Mouse (Mus musculus): ENCODE measurements around the gene Dscam. TPM values are rescaled to one million over a fixed set of nuclear protein-coding genes. Genes with fewer than 3 reads are reported as not detected.

The Dscam gene
- polyA plus RNA-seq, 1 experiment, result not detected

GRCm38 (mm10) chr16:96907818-96908217, 262.7 kb downstream of the Dscam start:
- H3K4me3 ChIP-seq (ENCODE audit: insufficient read depth, low read length), result no peak overlapping the region
- no peak overlapping the region for H3K27ac ChIP-seq (ENCODE audit: insufficient read depth, low read depth, low read length)
- peaks cover 17% of the 10 kb centered on the region for H3K4me1 ChIP-seq (ENCODE audit: control insufficient read depth, insufficient read depth, low read length)
- TF ChIP-seq POLR2A (IDR thresholded peaks at IDR 0.05; ENCODE audit: borderline replicate concordance, low read depth, low read length), result no peak
- no peak for TF ChIP-seq CTCF (IDR thresholded peaks at IDR 0.05; ENCODE audit: low read depth, low read length)

DNA sequence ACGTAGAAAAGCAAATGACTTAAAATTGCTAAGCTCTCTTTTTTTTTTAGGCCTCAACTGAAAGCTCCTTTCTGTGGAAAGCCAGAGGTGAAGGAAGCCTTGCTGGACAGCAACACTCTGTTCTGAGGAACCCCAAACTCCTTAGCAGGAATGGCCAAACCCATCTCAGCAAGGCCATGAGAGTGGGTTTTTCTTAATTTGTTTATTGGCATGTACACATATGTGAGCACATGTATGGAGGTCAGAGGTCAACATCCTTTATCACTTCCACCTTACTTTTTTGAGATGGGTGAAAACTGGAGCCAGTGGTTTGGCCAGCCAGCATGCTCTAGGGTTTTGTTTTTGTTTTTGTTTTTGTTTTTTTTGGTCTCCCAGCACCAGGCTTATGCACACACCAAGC, 263.5 kb downstream of the Dscam start:
- H3K27ac ChIP-seq (ENCODE audit: insufficient read depth, low read depth, low read length), result no peak overlapping the region
- no peak overlapping the region for H3K4me3 ChIP-seq (ENCODE audit: insufficient read depth, low read length)
- peaks cover 14% of the 10 kb centered on the region for H3K4me1 ChIP-seq (ENCODE audit: control insufficient read depth, insufficient read depth, low read length)
- no peak for TF ChIP-seq POLR2A (IDR thresholded peaks at IDR 0.05; ENCODE audit: borderline replicate concordance, low read depth, low read length)
- TF ChIP-seq CTCF (IDR thresholded peaks at IDR 0.05; ENCODE audit: low read depth, low read length), result no peak

DNA sequence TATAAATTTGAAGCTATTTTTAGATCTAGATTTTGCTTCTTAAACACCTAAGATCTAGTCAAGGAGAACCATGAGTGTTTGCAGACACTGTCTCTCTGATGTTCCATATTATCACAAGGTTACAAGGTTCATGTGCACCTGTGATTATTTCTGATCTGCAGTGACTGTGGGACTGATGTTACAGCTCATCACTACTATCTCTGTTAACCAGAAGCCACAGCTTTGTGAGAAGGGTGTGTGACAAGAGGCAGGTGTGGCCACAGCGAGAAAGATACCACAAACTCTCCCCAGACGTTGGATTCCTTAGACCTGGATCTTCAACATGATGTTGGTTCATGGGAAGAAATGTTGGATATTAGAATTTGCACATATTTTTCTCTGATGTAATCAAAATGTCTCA, 263.9 kb downstream of the Dscam start:
- peaks cover 12% of the 10 kb centered on the region for H3K4me1 ChIP-seq (ENCODE audit: control insufficient read depth, insufficient read depth, low read length)
- H3K4me3 ChIP-seq (ENCODE audit: insufficient read depth, low read length), result no peak overlapping the region

GRCm38 (mm10) chr16:96904761-96905160, 265.8 kb downstream of the Dscam start:
- 0 out of 2 replicates have a peak, but pooled peaks cover 2% of the 10 kb centered on the region for H3K4me1 ChIP-seq (ENCODE audit: control insufficient read depth, insufficient read depth, low read length)
- no peak for TF ChIP-seq POLR2A (IDR thresholded peaks at IDR 0.05; ENCODE audit: borderline replicate concordance, low read depth, low read length)
- TF ChIP-seq CTCF (IDR thresholded peaks at IDR 0.05; ENCODE audit: low read depth, low read length), result no peak
- H3K27ac ChIP-seq (ENCODE audit: insufficient read depth, low read depth, low read length), result no peak overlapping the region
- H3K4me3 ChIP-seq (ENCODE audit: insufficient read depth, low read length), result no peak overlapping the region

More for the DNA sequence above, 263.9 kb downstream of the Dscam start:
- H3K27ac ChIP-seq (ENCODE audit: insufficient read depth, low read depth, low read length), result no peak overlapping the region
- TF ChIP-seq CTCF (IDR thresholded peaks at IDR 0.05; ENCODE audit: low read depth, low read length) (no peak), POLR2A (IDR thresholded peaks at IDR 0.05; ENCODE audit: borderline replicate concordance, low read depth, low read length) (no peak)

GRCm38 (mm10) chr16:96904359-96904758, 266.2 kb downstream of the Dscam start:
- no peak overlapping the region for H3K4me3 ChIP-seq (ENCODE audit: insufficient read depth, low read length)
- no peak for TF ChIP-seq CTCF (IDR thresholded peaks at IDR 0.05; ENCODE audit: low read depth, low read length)
- no peak for TF ChIP-seq POLR2A (IDR thresholded peaks at IDR 0.05; ENCODE audit: borderline replicate concordance, low read depth, low read length)
- no peak overlapping the region for H3K27ac ChIP-seq (ENCODE audit: insufficient read depth, low read depth, low read length)
- H3K4me1 ChIP-seq (ENCODE audit: control insufficient read depth, insufficient read depth, low read length), result 0 out of 2 replicates have a peak, but pooled peaks cover 2% of the 10 kb centered on the region

- TF ChIP-seq POLR2A (IDR thresholded peaks at IDR 0.05; ENCODE audit: borderline replicate concordance, low read depth, low read length) (no peak), CTCF (IDR thresholded peaks at IDR 0.05; ENCODE audit: low read depth, low read length) (no peak)
Observed at GRCm38 (mm10) chr16:96902596-96902995, 268.0 kb downstream of the Dscam start.

DNA sequence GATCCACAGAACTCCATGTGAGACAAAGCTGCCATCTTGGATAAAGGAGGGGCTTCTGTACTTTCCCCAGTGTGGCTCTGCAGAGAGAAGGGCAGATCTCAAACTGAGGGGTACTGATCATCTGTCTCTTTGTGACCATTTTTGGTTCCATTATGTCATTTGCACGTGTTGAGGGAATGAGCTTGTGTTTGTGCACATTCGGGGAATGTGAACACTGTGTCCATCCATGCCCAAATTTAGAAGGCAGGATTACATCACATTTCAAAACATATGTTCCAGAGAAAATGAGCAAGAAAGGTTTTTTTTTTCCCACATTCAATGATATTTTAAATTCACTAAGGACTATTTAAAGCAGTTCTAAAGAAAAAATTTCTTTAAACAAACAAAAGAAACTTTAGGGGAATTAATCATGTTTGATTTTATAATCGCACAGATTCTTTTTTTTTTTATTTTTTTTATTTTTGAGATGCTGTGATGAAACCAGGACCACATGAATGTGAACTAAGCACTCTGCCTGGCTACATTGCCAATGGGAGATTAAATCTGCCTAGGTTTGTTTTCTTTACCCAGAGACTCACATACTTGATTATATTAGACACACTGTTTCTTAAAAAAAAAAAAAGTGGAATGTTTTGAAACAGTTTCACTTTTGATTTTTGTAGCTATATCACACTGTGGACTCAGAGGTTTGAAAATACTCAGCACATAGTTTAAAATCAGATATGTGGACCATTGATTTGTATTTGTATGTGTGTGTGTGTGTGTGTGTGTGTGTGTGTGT, 269.1 kb downstream of the Dscam start:
- H3K4me3 ChIP-seq (ENCODE audit: insufficient read depth, low read length), result no peak overlapping the region
- TF ChIP-seq CTCF (IDR thresholded peaks at IDR 0.05; ENCODE audit: low read depth, low read length) (no peak), POLR2A (IDR thresholded peaks at IDR 0.05; ENCODE audit: borderline replicate concordance, low read depth, low read length) (no peak)
- H3K4me1 ChIP-seq (ENCODE audit: control insufficient read depth, insufficient read depth, low read length), result peaks cover 12% of the 10 kb centered on the region
- H3K27ac ChIP-seq (ENCODE audit: insufficient read depth, low read depth, low read length), result no peak overlapping the region

More at GRCm38 (mm10) chr16:96902596-96902995, 268.0 kb downstream of the Dscam start:
- Histone ChIP-seq H3K27ac (ENCODE audit: insufficient read depth, low read depth, low read length) (no peak overlapping the region), H3K4me1 (ENCODE audit: control insufficient read depth, insufficient read depth, low read length) (peaks cover 10% of the 10 kb centered on the region), H3K4me3 (ENCODE audit: insufficient read depth, low read length) (no peak overlapping the region)

- peaks cover 12% of the 10 kb centered on the region for H3K4me1 ChIP-seq (ENCODE audit: control insufficient read depth, insufficient read depth, low read length)
- TF ChIP-seq POLR2A (IDR thresholded peaks at IDR 0.05; ENCODE audit: borderline replicate concordance, low read depth, low read length), result no peak
- TF ChIP-seq CTCF (IDR thresholded peaks at IDR 0.05; ENCODE audit: low read depth, low read length), result no peak
- no peak overlapping the region for H3K27ac ChIP-seq (ENCODE audit: insufficient read depth, low read depth, low read length)
- no peak overlapping the region for H3K4me3 ChIP-seq (ENCODE audit: insufficient read depth, low read length)
Observed at GRCm38 (mm10) chr16:96899329-96899728, 271.2 kb downstream of the Dscam start.

GRCm38 (mm10) chr16:96896510-96897133, 273.9 kb downstream of the Dscam start:
- Histone ChIP-seq H3K4me3 (ENCODE audit: insufficient read depth, low read length) (no peak overlapping the region), H3K27ac (ENCODE audit: insufficient read depth, low read depth, low read length) (no peak overlapping the region), H3K4me1 (ENCODE audit: control insufficient read depth, insufficient read depth, low read length) (peaks cover 10% of the 10 kb centered on the region)
- no peak for TF ChIP-seq POLR2A (IDR thresholded peaks at IDR 0.05; ENCODE audit: borderline replicate concordance, low read depth, low read length)
- no peak for TF ChIP-seq CTCF (IDR thresholded peaks at IDR 0.05; ENCODE audit: low read depth, low read length)

GRCm38 (mm10) chr16:96888036-96888435, 282.5 kb downstream of the Dscam start:
- Histone ChIP-seq H3K4me1 (ENCODE audit: control insufficient read depth, insufficient read depth, low read length) (peaks cover 14% of the 10 kb centered on the region), H3K4me3 (ENCODE audit: insufficient read depth, low read length) (no peak overlapping the region)

More at GRCm38 (mm10) chr16:96888036-96888435, 282.5 kb downstream of the Dscam start:
- no peak overlapping the region for H3K27ac ChIP-seq (ENCODE audit: insufficient read depth, low read depth, low read length)
- TF ChIP-seq CTCF (IDR thresholded peaks at IDR 0.05; ENCODE audit: low read depth, low read length) (no peak), POLR2A (IDR thresholded peaks at IDR 0.05; ENCODE audit: borderline replicate concordance, low read depth, low read length) (no peak)
